Mouse (Mus musculus): ENCODE measurements around the gene Adra1d. TPM values are rescaled to one million over a fixed set of nuclear protein-coding genes. Genes with fewer than 3 reads are reported as not detected.

Gene Adra1d
- polyA plus RNA-seq, 1 experiment from 2014 or later = 0.51 TPM

Other genes with a start within 250 kb of the Adra1d start
- gene Rnf24, start 209.4 kb downstream of the Adra1d start, polyA plus RNA-seq (2016; fragmentation: Nextera tagmentation; extraction: Ambion mirVana) = 11.3 TPM in 2 replicates
- gene Smox, start 70.8 kb downstream of the Adra1d start, polyA plus RNA-seq (2016; fragmentation: Nextera tagmentation; extraction: Ambion mirVana) = 64.8 and 71.2 TPM in 2 replicates

All from embryonic facial prominence, embryonic 12.5 days (tissue).